In genomic region chr2:148038366-148039310, GRCm38 (mm10) we compare ENCODE assay signal across 11 mouse cellular contexts. TPM values are rescaled to one million over a fixed set of nuclear protein-coding genes. Genes with fewer than 3 reads are reported as not detected.
A peak's percentile ranks its signal among the peaks of the same experiment; 100 is the strongest.
DNase-seq lines count a peak whose midpoint lies in the region; ATAC-seq lines count a peak whose summit lies in the region.
"Had no signal": no experiment of that assay in that cellular context is flagged by ENCODE, and none has a peak within 500 bp of the region (broad histone marks: within the 10 kb centered on the region; RNA-seq: fewer than 3 reads in every experiment).

No protein-coding gene starts in this region.

- H3K9me3 ChIP-seq in heart, embryonic 16.5 days (replicated peaks; ENCODE audit: control insufficient read depth, low read length): no peaks in the 10 kb centered on the region
- no peaks in the 10 kb centered on the region for H3K9me3 ChIP-seq in limb, embryonic 10.5 days (replicated peaks)
- no peaks in the 10 kb centered on the region for H3K9me3 ChIP-seq in midbrain, embryonic 13.5 days

- H3K4me3 ChIP-seq in heart, embryonic 16.5 days (ENCODE audit: low read length): peak overlapping the region; percentile 27; the same call in 1 of the 2 replicates
- H3K4me3 ChIP-seq in limb, embryonic 10.5 days: no peak overlapping the region
- H3K4me3 ChIP-seq in midbrain, embryonic 13.5 days (replicated peaks): peak overlapping the region; percentile 27; the same call in 1 of the 2 replicates
- H3K4me3 ChIP-seq: myocyte had no signal

- H3K27ac ChIP-seq in heart, embryonic 16.5 days (ENCODE audit: low read length): no peak overlapping the region
- H3K27ac ChIP-seq in limb, embryonic 10.5 days: no peak overlapping the region
- peak overlapping the region; percentile 71 for H3K27ac ChIP-seq in midbrain, embryonic 13.5 days

- H3K9ac ChIP-seq in heart, embryonic 16.5 days (ENCODE audit: low read length): no peak overlapping the region
- peak overlapping the region; percentile 50; the same call in 1 of the 2 replicates for H3K9ac ChIP-seq in midbrain, embryonic 13.5 days (replicated peaks)

- 3% methylated on average over 42 of the region's 42 CpGs for WGBS in heart, embryonic 16.5 days
- WGBS in limb, embryonic 10.5 days: under 1% methylated on average over 42 of the region's 42 CpGs
- WGBS in midbrain, embryonic 13.5 days: under 1% methylated on average over 42 of the region's 42 CpGs

- no peak for ATAC-seq in heart, embryonic 16.5 days (replicated peaks; ENCODE audit: extremely low read depth, insufficient read depth, low FRiP score)
- ATAC-seq in midbrain, embryonic 13.5 days: no peak

- no peak for DNase-seq in heart, adult 18-20 months
- DNase-seq in ZHBTc4 (ENCODE audit: low read depth, low spot score): peak; percentile 41
- DNase-seq in limb, embryonic 10.5 days (ENCODE audit: low spot score): peak; percentile 65
- DNase-seq in layer of hippocampus, postnatal 14 days (ENCODE audit: low spot score in 2 of 2): no peak
- no peak for DNase-seq in urinary bladder, postnatal 10 days (ENCODE audit: low spot score)

- no peak overlapping the region; the same call in 1 of the 2 replicates for H3K4me2 ChIP-seq in heart, embryonic 16.5 days (ENCODE audit: low read depth, low read length)
- peak overlapping the region; percentile 25 for H3K4me2 ChIP-seq in midbrain, embryonic 13.5 days (replicated peaks)

- no peaks in the 10 kb centered on the region for H3K36me3 ChIP-seq in heart, embryonic 16.5 days (ENCODE audit: control insufficient read depth, insufficient read depth)
- H3K36me3 ChIP-seq in limb, embryonic 10.5 days: no peaks in the 10 kb centered on the region
- no peaks in the 10 kb centered on the region for H3K36me3 ChIP-seq in midbrain, embryonic 13.5 days

- H3K4me1 ChIP-seq in heart, embryonic 16.5 days (ENCODE audit: control insufficient read depth, insufficient read depth, low read length): no peaks in the 10 kb centered on the region
- 0 out of 2 replicates have a peak, but pooled peaks cover 7% of the 10 kb centered on the region for H3K4me1 ChIP-seq in limb, embryonic 10.5 days
- H3K4me1 ChIP-seq in midbrain, embryonic 13.5 days (replicated peaks): 0 out of 2 replicates have a peak, but pooled peaks cover 2% of the 10 kb centered on the region

- peaks cover 94% of the 10 kb centered on the region for H3K27me3 ChIP-seq in heart, embryonic 16.5 days (ENCODE audit: control insufficient read depth, insufficient read depth, low read length)
- H3K27me3 ChIP-seq in limb, embryonic 10.5 days (ENCODE audit: low read depth, poor library complexity, severe bottlenecking): peaks cover 100% of the 10 kb centered on the region
- peaks cover 100% of the 10 kb centered on the region for H3K27me3 ChIP-seq in midbrain, embryonic 13.5 days

RNA-seq across cellular contexts. Expression of gene Foxa2, which starts 8.1 kb away (rescaled TPM):
- 0.63 and 2.7 TPM in 2 replicates for polyA plus RNA-seq in heart, embryonic 16.5 days (2015; fragmentation: Nextera tagmentation; extraction: Ambion mirVana)
- under 1 TPM in 1 of 2 experiments, not detected in 1; 0.23 TPM for total RNA-seq in heart, adult 18-20 months (2021)
- polyA plus RNA-seq in limb, embryonic 10.5 days (2016; fragmentation: Nextera tagmentation; extraction: Ambion mirVana): 0.16 TPM in 1 of 2 replicates, not detected in the other
- polyA plus RNA-seq in midbrain, embryonic 13.5 days (2015; fragmentation: Nextera tagmentation; extraction: Ambion mirVana): 4.0 and 9.2 TPM in 2 replicates
- total RNA-seq in layer of hippocampus, postnatal 14 days (2021): not detected
- total RNA-seq: CH12.LX; granulocyte monocyte progenitor cell, adult 5-6 weeks had no signal
- polyA plus RNA-seq: cortical plate, adult 2 months had no signal

Comparison
In these comparisons a context has a peak if more than half of its experiments do, and no peak if none do; other contexts are left out.
1. DNase-seq: peak in ZHBTc4 (single experiment) and limb, embryonic 10.5 days (single experiment); none in heart, adult 18-20 months (0 of 2), layer of hippocampus, postnatal 14 days (0 of 2) and urinary bladder, postnatal 10 days (single experiment).